Mouse (Mus musculus) layer of hippocampus, postnatal 25 days (tissue): ENCODE results near the gene Hspb7. TPM values are rescaled to one million over a fixed set of nuclear protein-coding genes. Genes with fewer than 3 reads are reported as not detected.

Experiments used
- DNase-seq, 2 experiments: peaks; one replicate each; pipeline ENCODE4 v3.0.0; 2022; ENCODE audit warnings: mixed read lengths in 2 of 2, low spot score in 1 of 2; ENCODE audit errors: extremely low spot score in 1 of 2
- total RNA-seq, 2 experiments: library from RNA; stranded (reverse); gene quantifications; 2 replicates each; pipeline ENCODE4 v1.2.3; 2021

Hspb7 gene
- not detected for total RNA-seq

GRCm38 (mm10) chr4:141420192-141420829, at the start of gene Hspb7:
TSS of gene Hspb7 (plus strand) at chr4:141420779.
- DNase-seq, result no peak

- no peak for DNase-seq
Measured at GRCm38 (mm10) chr4:141372426-141372825, 48.2 kb upstream of the Hspb7 start.

GRCm38 (mm10) chr4:141379674-141380073, 40.9 kb upstream of the Hspb7 start:
- DNase-seq, result no peak

GRCm38 (mm10) chr4:141382406-141382805, 38.2 kb upstream of the Hspb7 start:
- DNase-seq, result peak in 1 of 2 experiments; percentile 14

- peak in 1 of 2 experiments; percentile 29 for DNase-seq
Measured at GRCm38 (mm10) chr4:141385275-141385674, 35.3 kb upstream of the Hspb7 start.

- DNase-seq, result no peak
Measured at GRCm38 (mm10) chr4:141386150-141386549, 34.4 kb upstream of the Hspb7 start.

GRCm38 (mm10) chr4:141387093-141387784, 33.3 kb upstream of the Hspb7 start:
- DNase-seq, result peak; percentile 58 to 86

- DNase-seq, result no peak
Measured at GRCm38 (mm10) chr4:141387933-141388332, 32.6 kb upstream of the Hspb7 start.

- DNase-seq, result no peak
Measured at GRCm38 (mm10) chr4:141389366-141390150, 31.0 kb upstream of the Hspb7 start.

GRCm38 (mm10) chr4:141391293-141391692, 29.3 kb upstream of the Hspb7 start:
- DNase-seq, result no peak

- no peak for DNase-seq
Measured at GRCm38 (mm10) chr4:141394751-141395150, 25.8 kb upstream of the Hspb7 start.

GRCm38 (mm10) chr4:141397861-141398260, 22.7 kb upstream of the Hspb7 start:
- DNase-seq, result no peak

- no peak for DNase-seq
Measured at GRCm38 (mm10) chr4:141398545-141398944, 22.0 kb upstream of the Hspb7 start, which contains the start of gene Clcnka. TSS of gene Clcnka (minus strand) at chr4:141398724.

- DNase-seq, result no peak
Measured at GRCm38 (mm10) chr4:141400171-141400570, 20.4 kb upstream of the Hspb7 start.

- DNase-seq, result peak; percentile 90 to 98
Measured at GRCm38 (mm10) chr4:141404518-141405313, 15.9 kb upstream of the Hspb7 start.

GRCm38 (mm10) chr4:141405314-141405622, 15.3 kb upstream of the Hspb7 start:
- no peak for DNase-seq

GRCm38 (mm10) chr4:141406516-141407299, 13.9 kb upstream of the Hspb7 start:
- peak in 1 of 2 experiments; percentile 37 for DNase-seq

- DNase-seq, result no peak
Measured at GRCm38 (mm10) chr4:141408577-141408976, 12.0 kb upstream of the Hspb7 start.

GRCm38 (mm10) chr4:141411430-141411992, 9.1 kb upstream of the Hspb7 start:
- no peak for DNase-seq
